Mouse (Mus musculus): ENCODE measurements at regions not wholly inside any gene's neighbourhood (a gene's known extent, or its start where the extent isn't known, plus 50 kb on each side); places are given as distances from the start of the nearest gene placed in this dataset.

DNA sequence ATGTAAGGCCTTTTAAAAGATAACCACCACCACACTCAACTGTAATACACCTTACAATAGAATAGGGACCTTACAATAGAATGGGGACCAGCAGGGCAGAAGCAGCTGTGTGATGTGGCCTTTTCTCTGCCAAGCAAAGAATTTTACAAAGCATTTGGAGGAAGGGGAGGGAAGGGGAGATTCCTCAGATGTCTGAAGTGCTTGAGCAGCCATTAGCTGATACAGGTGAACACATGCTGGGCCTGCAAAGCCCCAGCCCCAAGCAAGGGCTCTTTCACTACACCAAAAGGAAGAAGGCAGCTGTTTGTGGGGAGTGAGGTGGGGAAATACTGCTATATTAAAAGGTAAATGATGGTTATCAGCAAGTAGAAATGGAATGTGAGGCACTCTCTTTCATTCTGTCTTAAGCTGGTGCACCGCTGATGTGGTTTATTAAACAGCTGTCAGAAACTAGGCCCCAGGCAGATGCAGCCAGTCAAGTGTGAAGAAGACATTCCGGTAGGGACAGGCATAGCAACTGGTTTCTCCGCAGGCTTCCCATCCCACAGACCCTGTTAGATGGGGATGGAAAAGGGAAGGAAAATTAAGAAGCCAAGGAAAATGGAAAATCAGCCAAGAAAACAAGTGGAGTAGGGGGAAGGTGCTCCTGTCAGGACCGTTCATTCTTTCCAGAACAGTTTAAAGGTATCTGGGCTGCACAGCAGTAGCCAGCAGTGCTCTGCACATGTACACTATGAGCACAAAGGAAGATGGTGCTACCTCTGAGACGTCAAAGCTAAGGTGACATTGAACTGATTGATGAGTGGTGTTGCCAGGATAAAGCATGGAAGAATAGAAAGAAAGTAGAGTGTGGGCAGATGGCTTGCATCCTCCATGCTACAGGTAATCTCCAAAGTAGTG lies 508.6 kb upstream of the Plxna2 start:
- no peak overlapping the region for H3K9ac ChIP-seq (replicated peaks; ENCODE audit: low read depth, low read length)
- H3K4me3 ChIP-seq (ENCODE audit: low read depth, low read length): no peak overlapping the region
- H3K27me3 ChIP-seq (ENCODE audit: control insufficient read depth, insufficient read depth, low read length): no peaks in the 10 kb centered on the region
- no peaks in the 10 kb centered on the region for H3K9me3 ChIP-seq (ENCODE audit: control insufficient read depth, low read depth, low read length)
- no peak overlapping the region for H3K4me2 ChIP-seq (replicated peaks; ENCODE audit: low read depth, low read length)
- no peak for ATAC-seq (ENCODE audit: insufficient number of reproducible peaks, insufficient read depth, low FRiP score, low read depth)
- H3K27ac ChIP-seq (ENCODE audit: low read length): no peak overlapping the region
- WGBS: 43% methylated on average over 5 of the region's 5 CpGs
- no peaks in the 10 kb centered on the region for H3K36me3 ChIP-seq (ENCODE audit: control insufficient read depth, insufficient read depth, low read length)
- H3K4me1 ChIP-seq (ENCODE audit: control insufficient read depth, insufficient read depth, low read length): no peaks in the 10 kb centered on the region

DNA sequence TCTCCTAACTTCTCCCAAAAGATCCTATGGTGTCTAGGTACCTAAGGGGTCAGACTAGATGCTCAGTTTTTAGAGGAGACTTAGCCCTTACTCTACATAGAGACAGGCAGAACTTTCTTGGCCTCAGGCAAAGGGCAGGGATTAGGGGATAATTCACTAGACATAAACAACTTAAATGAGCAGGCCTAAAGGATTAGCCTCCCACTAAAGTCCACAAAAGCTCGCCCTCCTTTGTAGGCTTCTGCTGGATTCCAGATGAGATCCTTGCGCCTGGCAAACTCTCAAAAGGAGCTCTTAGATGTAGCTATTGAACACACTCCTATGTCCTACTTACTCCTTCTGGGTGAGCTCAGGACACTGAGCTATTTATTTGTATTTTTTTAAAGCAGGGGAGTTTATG lies 509.9 kb upstream of the Plxna2 start:
- H3K9me3 ChIP-seq (ENCODE audit: control insufficient read depth, low read depth, low read length): no peaks in the 10 kb centered on the region
- 33% methylated on average over 2 of the region's 2 CpGs for whole genome bisulfite sequencing
- ATAC-seq (ENCODE audit: insufficient number of reproducible peaks, insufficient read depth, low FRiP score, low read depth): no peak
- H3K4me3 ChIP-seq (ENCODE audit: low read depth, low read length): no peak overlapping the region
- no peak overlapping the region for H3K9ac ChIP-seq (replicated peaks; ENCODE audit: low read depth, low read length)
- no peak overlapping the region for H3K4me2 ChIP-seq (replicated peaks; ENCODE audit: low read depth, low read length)
- H3K27me3 ChIP-seq (ENCODE audit: control insufficient read depth, insufficient read depth, low read length): no peaks in the 10 kb centered on the region
- no peak overlapping the region for H3K27ac ChIP-seq (ENCODE audit: low read length)
- no peaks in the 10 kb centered on the region for H3K36me3 ChIP-seq (ENCODE audit: control insufficient read depth, insufficient read depth, low read length)
- H3K4me1 ChIP-seq (ENCODE audit: control insufficient read depth, insufficient read depth, low read length): no peaks in the 10 kb centered on the region

DNA sequence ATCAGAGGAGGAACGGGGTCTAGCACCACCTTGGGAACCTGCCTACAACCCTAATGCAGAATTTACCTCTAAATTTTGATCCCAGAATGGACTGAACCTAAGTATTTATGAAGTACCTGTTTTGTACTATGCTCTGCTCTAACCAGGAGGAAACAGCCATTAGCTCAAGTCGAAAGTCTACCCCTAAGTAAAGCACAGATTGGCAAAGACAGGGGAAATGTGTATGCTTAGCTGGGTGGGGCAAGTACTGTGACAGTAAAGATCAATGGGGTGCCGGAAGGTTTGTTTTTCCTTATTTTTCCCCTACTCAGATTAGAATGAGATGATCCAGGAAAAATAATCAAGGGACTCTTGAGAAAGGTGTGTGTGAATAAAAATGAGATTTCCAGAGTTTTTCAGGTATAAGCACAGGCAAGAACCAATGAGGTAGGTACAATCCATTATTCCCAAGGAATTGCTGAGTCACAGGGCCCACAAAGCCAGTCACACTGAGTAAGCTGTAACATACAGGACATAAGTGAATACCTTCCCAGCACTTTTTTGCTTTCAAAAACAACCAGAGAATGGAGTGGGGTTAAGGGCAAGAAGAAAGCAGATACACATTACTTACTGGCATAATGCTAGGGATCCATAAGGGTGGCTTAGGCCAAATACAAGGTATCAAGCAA lies 510.6 kb upstream of the Plxna2 start:
- H3K27ac ChIP-seq (ENCODE audit: low read length): no peak overlapping the region
- no peak overlapping the region for H3K4me3 ChIP-seq (ENCODE audit: low read depth, low read length)
- H3K9ac ChIP-seq (replicated peaks; ENCODE audit: low read depth, low read length): no peak overlapping the region
- no peaks in the 10 kb centered on the region for H3K9me3 ChIP-seq (ENCODE audit: control insufficient read depth, low read depth, low read length)
- ATAC-seq (ENCODE audit: insufficient number of reproducible peaks, insufficient read depth, low FRiP score, low read depth): 0 out of 2 replicates have a peak, but pooled peaks have one; percentile 63
- no peaks in the 10 kb centered on the region for H3K4me1 ChIP-seq (ENCODE audit: control insufficient read depth, insufficient read depth, low read length)
- no peaks in the 10 kb centered on the region for H3K36me3 ChIP-seq (ENCODE audit: control insufficient read depth, insufficient read depth, low read length)
- H3K4me2 ChIP-seq (replicated peaks; ENCODE audit: low read depth, low read length): no peak overlapping the region
- WGBS: 79% methylated on average over 3 of the region's 3 CpGs
- no peaks in the 10 kb centered on the region for H3K27me3 ChIP-seq (ENCODE audit: control insufficient read depth, insufficient read depth, low read length)

DNA sequence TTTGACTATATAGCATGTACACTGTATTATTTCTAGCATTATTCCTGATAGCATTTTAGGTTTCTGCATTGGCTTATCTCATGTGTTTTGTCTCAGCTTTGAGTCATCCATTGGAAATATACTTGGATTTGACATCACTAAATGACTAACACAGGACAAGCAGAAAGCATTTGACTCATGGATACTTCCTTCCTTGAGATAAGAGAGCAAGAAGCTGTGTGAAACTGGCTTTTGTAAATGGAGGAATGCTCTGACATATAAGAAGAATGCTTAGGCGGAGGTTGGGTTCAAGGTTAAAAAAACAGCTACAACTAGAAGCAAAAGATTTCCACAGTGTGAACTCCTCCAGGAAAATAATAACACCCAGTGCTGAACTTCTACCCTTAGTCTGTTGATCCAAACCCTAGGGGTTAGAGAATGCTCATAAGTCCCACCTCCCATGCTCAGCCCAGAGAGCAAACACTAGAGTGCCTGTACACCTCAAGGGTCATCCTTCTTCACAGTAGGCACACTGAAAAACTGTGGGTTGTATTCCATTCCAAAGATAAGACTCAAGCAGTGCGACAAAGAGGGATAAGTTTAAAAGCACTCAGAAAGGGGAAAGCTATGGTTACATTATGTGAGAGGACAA lies 528.0 kb upstream of the Plxna2 start:
- no peaks in the 10 kb centered on the region for H3K27me3 ChIP-seq (ENCODE audit: control insufficient read depth, insufficient read depth, low read length)
- no peaks in the 10 kb centered on the region for H3K36me3 ChIP-seq (ENCODE audit: control insufficient read depth, insufficient read depth, low read length)
- H3K4me2 ChIP-seq (replicated peaks; ENCODE audit: low read depth, low read length): no peak overlapping the region
- H3K9ac ChIP-seq (replicated peaks; ENCODE audit: low read depth, low read length): no peak overlapping the region
- H3K9me3 ChIP-seq (ENCODE audit: control insufficient read depth, low read depth, low read length): no peaks in the 10 kb centered on the region
- no peak overlapping the region for H3K27ac ChIP-seq (ENCODE audit: low read length)
- H3K4me3 ChIP-seq (ENCODE audit: low read depth, low read length): no peak overlapping the region
- no peaks in the 10 kb centered on the region for H3K4me1 ChIP-seq (ENCODE audit: control insufficient read depth, insufficient read depth, low read length)
- 61% methylated on average over 2 of the region's 2 CpGs for whole genome bisulfite sequencing
- no peak for ATAC-seq (ENCODE audit: insufficient number of reproducible peaks, insufficient read depth, low FRiP score, low read depth)

DNA sequence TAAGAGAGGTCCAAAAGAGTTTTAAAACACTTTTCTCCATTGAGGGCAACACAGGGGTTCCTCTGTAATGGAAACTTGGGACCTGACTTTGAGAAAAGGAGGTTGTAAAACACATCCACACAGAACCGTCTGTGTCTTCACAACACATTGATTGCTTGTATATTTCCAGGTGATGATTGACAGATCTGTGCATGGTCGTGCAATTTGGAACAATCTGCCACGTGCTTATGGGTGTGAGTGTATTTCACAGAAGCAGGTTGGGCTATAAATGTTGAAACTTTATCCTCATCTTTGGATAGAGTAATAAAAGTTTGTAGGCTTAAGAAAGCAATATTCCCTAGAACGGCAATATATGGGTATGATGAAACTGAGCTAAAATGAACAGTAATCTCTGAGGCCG lies 559.5 kb upstream of the Plxna2 start:
- Histone ChIP-seq H3K4me2 (replicated peaks; ENCODE audit: low read depth, low read length) (no peak overlapping the region), H3K27me3 (ENCODE audit: control insufficient read depth, insufficient read depth, low read length) (no peaks in the 10 kb centered on the region), H3K27ac (ENCODE audit: low read length) (no peak overlapping the region), H3K36me3 (ENCODE audit: control insufficient read depth, insufficient read depth, low read length) (no peaks in the 10 kb centered on the region), H3K9me3 (ENCODE audit: control insufficient read depth, low read depth, low read length) (no peaks in the 10 kb centered on the region), H3K4me3 (ENCODE audit: low read depth, low read length) (no peak overlapping the region), H3K9ac (replicated peaks; ENCODE audit: low read depth, low read length) (no peak overlapping the region), H3K4me1 (ENCODE audit: control insufficient read depth, insufficient read depth, low read length) (no peaks in the 10 kb centered on the region)
- WGBS: 76% methylated on average over 5 of the region's 5 CpGs
- ATAC-seq (ENCODE audit: insufficient number of reproducible peaks, insufficient read depth, low FRiP score, low read depth): no peak

DNA sequence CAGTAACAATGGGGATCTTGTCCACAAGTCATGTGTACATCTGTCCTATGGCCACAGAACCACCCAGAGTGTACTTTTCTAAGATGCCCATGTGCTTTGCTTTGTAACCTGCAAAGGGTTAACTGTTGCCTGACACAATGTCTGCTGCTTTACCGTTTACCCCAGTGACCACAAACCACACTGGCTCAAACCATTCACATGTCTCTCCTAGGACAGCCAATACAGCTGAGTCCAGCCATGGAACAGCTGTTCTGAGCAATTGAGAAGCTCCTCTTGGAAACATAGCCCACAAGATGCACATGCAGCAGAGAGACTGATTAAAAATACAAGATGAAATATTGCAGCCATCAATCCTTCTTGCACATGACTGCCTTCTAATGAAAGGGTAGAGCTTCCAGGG lies 561.5 kb upstream of the Plxna2 start:
- no peak overlapping the region for H3K4me2 ChIP-seq (replicated peaks; ENCODE audit: low read depth, low read length)
- H3K27me3 ChIP-seq (ENCODE audit: control insufficient read depth, insufficient read depth, low read length): no peaks in the 10 kb centered on the region
- no peak for ATAC-seq (ENCODE audit: insufficient number of reproducible peaks, insufficient read depth, low FRiP score, low read depth)
- H3K9ac ChIP-seq (replicated peaks; ENCODE audit: low read depth, low read length): no peak overlapping the region
- no peaks in the 10 kb centered on the region for H3K9me3 ChIP-seq (ENCODE audit: control insufficient read depth, low read depth, low read length)
- no peaks in the 10 kb centered on the region for H3K36me3 ChIP-seq (ENCODE audit: control insufficient read depth, insufficient read depth, low read length)
- WGBS: 19% methylated on average over 1 of the region's 1 CpGs
- no peak overlapping the region for H3K4me3 ChIP-seq (ENCODE audit: low read depth, low read length)
- H3K27ac ChIP-seq (ENCODE audit: low read length): no peak overlapping the region
- H3K4me1 ChIP-seq (ENCODE audit: control insufficient read depth, insufficient read depth, low read length): no peaks in the 10 kb centered on the region

DNA sequence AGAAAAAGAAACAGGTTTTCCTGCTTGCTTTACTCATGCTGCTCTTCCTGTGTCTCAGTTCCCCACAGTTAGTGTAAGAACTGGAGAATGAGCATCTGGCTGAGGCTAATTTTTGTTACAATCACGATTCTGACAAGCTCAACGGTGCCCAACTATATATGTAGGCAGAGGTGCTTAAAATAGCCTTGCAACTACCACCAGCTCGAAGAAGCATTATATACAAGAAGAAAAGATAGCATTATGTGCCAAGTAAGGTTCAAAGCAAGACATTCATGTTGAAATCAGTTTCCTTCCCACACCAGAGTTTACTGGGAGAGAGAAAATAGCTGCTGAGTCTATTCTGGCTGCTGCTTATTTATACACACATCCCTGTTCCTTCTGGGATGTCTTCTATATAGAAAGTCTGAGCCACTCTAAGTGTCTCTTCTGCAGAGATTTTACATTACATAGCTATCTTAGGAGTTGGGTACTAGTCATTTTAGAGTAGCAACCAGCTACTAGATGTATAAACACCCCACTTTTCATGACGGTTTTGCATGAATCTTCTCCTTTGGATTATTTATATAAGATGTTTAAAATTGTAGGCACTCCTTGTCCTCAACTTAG lies 568.2 kb upstream of the Plxna2 start:
- H3K27ac ChIP-seq (ENCODE audit: low read length): no peak overlapping the region
- H3K4me3 ChIP-seq (ENCODE audit: low read depth, low read length): no peak overlapping the region
- H3K4me1 ChIP-seq (ENCODE audit: control insufficient read depth, insufficient read depth, low read length): no peaks in the 10 kb centered on the region
- H3K9me3 ChIP-seq (ENCODE audit: control insufficient read depth, low read depth, low read length): no peaks in the 10 kb centered on the region
- ATAC-seq (ENCODE audit: insufficient number of reproducible peaks, insufficient read depth, low FRiP score, low read depth): no peak
- no peaks in the 10 kb centered on the region for H3K36me3 ChIP-seq (ENCODE audit: control insufficient read depth, insufficient read depth, low read length)
- no peaks in the 10 kb centered on the region for H3K27me3 ChIP-seq (ENCODE audit: control insufficient read depth, insufficient read depth, low read length)
- 52% methylated on average over 4 of the region's 4 CpGs for WGBS
- no peak overlapping the region for H3K9ac ChIP-seq (replicated peaks; ENCODE audit: low read depth, low read length)
- no peak overlapping the region for H3K4me2 ChIP-seq (replicated peaks; ENCODE audit: low read depth, low read length)

All from stomach, embryonic 14.5 days (tissue).